Mouse (Mus musculus) C2C12 (cell line): Measurements from ENCODE around the gene Prr12. TPM values are rescaled to one million over a fixed set of nuclear protein-coding genes. Genes with fewer than 3 reads are reported as not detected.

ENCODE experiments used
- H3K27me3 ChIP-seq: one replicate; pipeline ENCODE4 v1.6.1; 2011; ENCODE audit not compliant: control insufficient read depth, insufficient read depth, insufficient read length
- H3K36me3 ChIP-seq: one replicate; pipeline ENCODE4 v1.6.1; 2011; ENCODE audit not compliant: control insufficient read depth, insufficient read depth
- H3K4me3 ChIP-seq: one replicate; pipeline ENCODE4 v1.5.1; 2011; ENCODE audit warnings: mild to moderate bottlenecking, control low read depth; ENCODE audit not compliant: poor library complexity, insufficient read depth, severe bottlenecking
- H3K79me2 ChIP-seq: one replicate; pipeline ENCODE4 v1.6.1; 2011; ENCODE audit not compliant: control insufficient read depth, insufficient read depth
- H3K79me3 ChIP-seq: one replicate; pipeline ENCODE4 v1.6.1; 2011; ENCODE audit warnings: low read depth, control low read depth
- H3ac ChIP-seq: one replicate; pipeline ENCODE3; 2011; ENCODE audit warnings: low read depth; ENCODE audit not compliant: control insufficient read depth, insufficient read length
- CEBPB ChIP-seq: IDR thresholded peaks from one replicate; pipeline ENCODE4 v1.6.1; 2011; ENCODE audit warnings: low read depth, mild to moderate bottlenecking, control low read depth, moderate library complexity
- CTCF ChIP-seq: IDR thresholded peaks from one replicate; pipeline ENCODE4 v1.5.1; 2011; ENCODE audit not compliant: control insufficient read depth, insufficient read depth, insufficient read length
- FOSL1 ChIP-seq: IDR thresholded peaks from one replicate; pipeline ENCODE4 v1.8.0; 2011; ENCODE audit warnings: mild to moderate bottlenecking, low read length; ENCODE audit not compliant: poor library complexity, insufficient read depth, severe bottlenecking
- MAX ChIP-seq: IDR thresholded peaks from one replicate; pipeline ENCODE4 v1.6.1; 2011; ENCODE audit warnings: mild to moderate bottlenecking, control low read depth
- MYOD1 ChIP-seq: IDR thresholded peaks from one replicate; pipeline ENCODE4 v1.6.1; 2011; ENCODE audit warnings: low read depth; ENCODE audit not compliant: control insufficient read depth, insufficient read length
- MYOG ChIP-seq: IDR thresholded peaks from one replicate; pipeline ENCODE4 v1.6.1; 2011; ENCODE audit not compliant: control insufficient read depth, insufficient read length; ENCODE audit errors: extremely low read depth
- USF1 ChIP-seq: IDR thresholded peaks from one replicate; pipeline ENCODE4 v1.6.1; 2011; ENCODE audit warnings: low read depth, mild to moderate bottlenecking, control low read depth, moderate library complexity
- polyA plus RNA-seq: library from polyadenylated mRNA; unstranded; fragments of >200 nt; fragmentation: generic; extraction: Trizol; gene quantifications from one replicate; pipeline ENCODE4 v1.2.1, GENCODE M21; 2012; ENCODE audit warnings: missing spikeins

Gene Prr12
- polyA plus RNA-seq, 1 experiment: 14.2 TPM

DNA sequence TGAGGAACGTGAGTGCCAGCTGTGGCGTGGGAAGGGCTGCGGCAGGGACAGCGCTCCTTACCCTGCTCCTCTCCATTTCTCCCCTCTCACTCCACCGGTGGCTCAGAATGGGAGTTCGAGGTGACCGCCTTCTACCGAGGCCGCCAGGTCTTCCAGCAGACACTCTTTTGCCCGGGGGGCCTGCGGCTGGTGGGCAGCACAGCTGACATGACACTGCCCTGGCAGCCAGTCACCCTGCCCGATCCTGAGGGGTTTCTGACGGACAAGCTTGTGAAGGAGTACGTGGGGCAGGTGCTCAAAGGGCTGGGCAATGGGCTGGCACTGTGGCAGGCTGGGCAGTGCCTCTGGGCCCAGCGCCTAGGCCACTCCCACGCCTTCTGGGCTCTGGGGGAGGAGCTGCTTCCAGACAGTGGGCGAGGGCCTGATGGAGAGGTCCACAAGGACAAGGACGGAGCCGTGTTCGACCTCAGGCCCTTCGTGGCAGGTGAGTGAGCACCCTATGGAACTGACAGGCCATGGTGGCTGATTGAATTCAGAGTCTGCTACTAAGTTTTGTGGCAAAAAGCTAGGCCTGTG lies 52.1 kb downstream of the Prr12 start:
- TF ChIP-seq MAX (no peak), MYOD1 (no peak), CEBPB (no peak), CTCF (no peak), MYOG (no peak)
- no peak overlapping the region for H3ac ChIP-seq
- no peaks in the 10 kb centered on the region for H3K27me3 ChIP-seq
- peaks cover 20% of the 10 kb centered on the region for H3K79me3 ChIP-seq
- H3K36me3 ChIP-seq: peaks cover 41% of the 10 kb centered on the region
- H3K4me3 ChIP-seq: no peak overlapping the region
- peaks cover 49% of the 10 kb centered on the region for H3K79me2 ChIP-seq

- no peak for TF ChIP-seq MYOG
- no peak for TF ChIP-seq USF1
- TF ChIP-seq FOSL1: no peak
- no peak for TF ChIP-seq MYOD1
- TF ChIP-seq CEBPB: no peak
- TF ChIP-seq MAX: no peak
- TF ChIP-seq CTCF: no peak
- H3K27me3 ChIP-seq: no peaks in the 10 kb centered on the region
- peaks cover 41% of the 10 kb centered on the region for H3K36me3 ChIP-seq
- peaks cover 20% of the 10 kb centered on the region for H3K79me3 ChIP-seq
- no peak overlapping the region for H3ac ChIP-seq
- H3K4me3 ChIP-seq: no peak overlapping the region
- peaks cover 46% of the 10 kb centered on the region for H3K79me2 ChIP-seq
Measured at GRCm38 (mm10) chr7:44999753-45000152, 52.9 kb downstream of the Prr12 start.

GRCm38 (mm10) chr7:44998501-44998955 lies 54.2 kb downstream of the Prr12 start, which contains the start of gene Bcl2l12:
Gene Bcl2l12 (minus strand): TSS chr7:44998712.
- H3ac ChIP-seq: peak within 1 kb of the TSS; percentile 75
- no peak for TF ChIP-seq CEBPB
- peak; percentile 58 for TF ChIP-seq MAX
- H3K36me3 ChIP-seq: peaks cover 31% of the 10 kb centered on the region
- H3K4me3 ChIP-seq: peak within 1 kb of the TSS; percentile 79
- H3K79me3 ChIP-seq: peaks cover 18% of the 10 kb centered on the region
- H3K27me3 ChIP-seq: no peaks in the 10 kb centered on the region
- peaks cover 46% of the 10 kb centered on the region for H3K79me2 ChIP-seq

- Histone ChIP-seq H3K36me3 (peaks cover 27% of the 10 kb centered on the region), H3K79me3 (peaks cover 18% of the 10 kb centered on the region), H3K4me3 (peak overlapping the region; percentile 79), H3ac (peak overlapping the region; percentile 75), H3K27me3 (no peaks in the 10 kb centered on the region), H3K79me2 (peaks cover 46% of the 10 kb centered on the region)
- no peak for TF ChIP-seq MYOD1
- no peak for TF ChIP-seq USF1
- no peak for TF ChIP-seq MYOG
- TF ChIP-seq MAX: no peak
- TF ChIP-seq CTCF: no peak
- no peak for TF ChIP-seq CEBPB
- no peak for TF ChIP-seq FOSL1
Measured at GRCm38 (mm10) chr7:44997940-44998428, 54.7 kb downstream of the Prr12 start.

DNA sequence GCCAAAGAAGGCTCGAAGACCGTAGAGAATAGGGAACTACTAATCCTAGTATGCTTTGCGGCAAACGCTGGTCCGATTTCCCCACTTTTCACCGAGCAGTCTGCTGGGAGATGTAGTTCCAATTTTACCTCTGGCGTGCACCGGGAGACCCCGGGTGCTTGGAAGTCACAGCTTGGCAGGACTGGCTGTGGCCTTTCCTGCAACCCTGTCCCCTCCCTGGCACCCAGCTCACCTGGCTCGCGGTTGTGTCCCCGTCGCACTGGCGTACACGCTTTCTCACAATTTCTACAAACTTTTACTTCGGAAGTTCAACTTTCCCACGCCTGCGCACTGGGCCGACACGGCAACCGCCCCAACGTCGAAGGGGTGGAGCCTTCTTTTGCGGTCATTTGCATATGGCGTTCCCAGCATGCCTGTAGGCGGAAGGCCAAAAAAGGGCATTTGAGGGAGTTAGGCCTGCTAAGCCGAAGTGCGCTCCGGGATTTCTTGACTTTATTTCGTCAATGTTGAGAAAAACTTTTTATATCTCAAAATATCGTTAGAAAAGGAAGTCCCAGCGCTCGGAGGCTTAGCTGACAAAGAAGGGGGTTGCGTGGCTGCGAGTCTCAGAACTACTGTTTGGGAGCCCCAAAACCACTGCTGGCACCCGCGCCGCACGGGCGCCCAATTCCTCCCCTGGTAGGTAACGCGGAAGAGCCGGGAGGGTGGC lies 55.3 kb downstream of the Prr12 start, which contains the start of gene Irf3:
Gene Irf3, plus strand, starts transcription at position 418 of the 709 bp plus-strand sequence.
- TF ChIP-seq MYOD1: no peak
- no peak for TF ChIP-seq CTCF
- no peak for TF ChIP-seq FOSL1
- no peak for TF ChIP-seq CEBPB
- no peak for TF ChIP-seq MAX
- no peak for TF ChIP-seq MYOG
- no peak for TF ChIP-seq USF1
- Histone ChIP-seq H3K36me3 (peaks cover 26% of the 10 kb centered on the region), H3K27me3 (no peaks in the 10 kb centered on the region), H3K79me3 (peaks cover 18% of the 10 kb centered on the region), H3ac (peak within 1 kb of the TSS; percentile 94), H3K4me3 (peak within 1 kb of the TSS; percentile 79), H3K79me2 (peaks cover 46% of the 10 kb centered on the region)

- Histone ChIP-seq H3K4me3 (peak overlapping the region; percentile 79), H3K79me2 (peaks cover 41% of the 10 kb centered on the region), H3K79me3 (peaks cover 18% of the 10 kb centered on the region), H3K36me3 (peaks cover 19% of the 10 kb centered on the region), H3ac (peak overlapping the region; percentile 94), H3K27me3 (no peaks in the 10 kb centered on the region)
- TF ChIP-seq MAX (no peak), MYOD1 (no peak), FOSL1 (no peak), MYOG (no peak), CEBPB (no peak), CTCF (no peak)
Measured at GRCm38 (mm10) chr7:44996672-44997071, 56.0 kb downstream of the Prr12 start.
